ENCODE assay signal across 20 mouse cellular contexts in genomic region chr16:31184727-31185126, GRCm38 (mm10). TPM values are rescaled to one million over a fixed set of nuclear protein-coding genes. Genes with fewer than 3 reads are reported as not detected.
DNase-seq lines count a peak whose midpoint lies in the region; ATAC-seq and TF ChIP-seq lines count a peak whose summit lies in the region.
"Had no signal": no experiment of that assay in that cellular context is flagged by ENCODE, and none has a peak within 500 bp of the region (broad histone marks: within the 10 kb centered on the region; RNA-seq: fewer than 3 reads in every experiment).

No protein-coding gene starts in this region.

- no peaks in the 10 kb centered on the region for H3K36me3 ChIP-seq in midbrain, embryonic 13.5 days
- H3K36me3 ChIP-seq in midbrain, embryonic 10.5 days = no peaks in the 10 kb centered on the region
- H3K36me3 ChIP-seq in forebrain, postnatal 0 days (ENCODE audit: insufficient read depth) = no peaks in the 10 kb centered on the region
- H3K36me3 ChIP-seq: embryonic facial prominence, embryonic 12.5 days; hindbrain, embryonic 12.5 days; limb, embryonic 10.5 days; stomach, embryonic 15.5 days had no signal

- no peak for DNase-seq in layer of hippocampus, adult 2 months (ENCODE audit: low spot score in 2 of 2)
- DNase-seq in layer of hippocampus, adult 18-20 months (ENCODE audit: low spot score in 2 of 2) = no peak
- DNase-seq in midbrain, embryonic 10.5 days (ENCODE audit: low spot score) = no peak
- DNase-seq in forebrain, postnatal 0 days = no peak
- no peak for DNase-seq in urinary bladder, adult 18-20 months (ENCODE audit: low spot score in 2 of 2)
- no peak for DNase-seq in kidney, adult 8-10 months
- DNase-seq: adrenal gland, postnatal 36 days; cerebellum, adult 11 months; cerebellum, postnatal 14 days; kidney, adult 2 months; kidney, postnatal 10 days; liver; right cerebral cortex, postnatal 25 days; thymus, adult 2 months had no signal

- ATAC-seq in midbrain, embryonic 13.5 days = no peak
- ATAC-seq in forebrain, postnatal 0 days = no peak; the same call in 1 of the 2 replicates

- H3K9ac ChIP-seq in midbrain, embryonic 13.5 days (replicated peaks) = no peak overlapping the region
- no peak overlapping the region for H3K9ac ChIP-seq in forebrain, postnatal 0 days
- H3K9ac ChIP-seq: embryonic facial prominence, embryonic 12.5 days; hindbrain, embryonic 12.5 days; stomach, embryonic 15.5 days had no signal

- no peaks in the 10 kb centered on the region for H3K27me3 ChIP-seq in midbrain, embryonic 13.5 days
- H3K27me3 ChIP-seq in midbrain, embryonic 10.5 days (ENCODE audit: low read depth, poor library complexity, severe bottlenecking) = no peaks in the 10 kb centered on the region
- no peaks in the 10 kb centered on the region for H3K27me3 ChIP-seq in forebrain, postnatal 0 days (ENCODE audit: insufficient read depth, low read length)
- H3K27me3 ChIP-seq: embryonic facial prominence, embryonic 12.5 days; hindbrain, embryonic 12.5 days; stomach, embryonic 15.5 days had no signal

- peak overlapping the region; percentile 65; the same call in 1 of the 2 replicates for H3K27ac ChIP-seq in layer of hippocampus, adult 2 months
- peak overlapping the region; percentile 30; the same call in 1 of the 2 replicates for H3K27ac ChIP-seq in midbrain, embryonic 13.5 days
- no peak overlapping the region for H3K27ac ChIP-seq in midbrain, embryonic 10.5 days (replicated peaks)
- H3K27ac ChIP-seq in forebrain, postnatal 0 days (ENCODE audit: low read depth, low read length) = 0 out of 2 replicates have a peak overlapping the region, but pooled peaks have one; percentile 29
- H3K27ac ChIP-seq: embryonic facial prominence, embryonic 12.5 days; hindbrain, embryonic 12.5 days; limb, embryonic 10.5 days; macrophage had no signal

- no peak overlapping the region for H3K4me3 ChIP-seq in layer of hippocampus, adult 2 months
- no peak overlapping the region for H3K4me3 ChIP-seq in midbrain, embryonic 13.5 days (replicated peaks)
- no peak overlapping the region for H3K4me3 ChIP-seq in midbrain, embryonic 10.5 days
- H3K4me3 ChIP-seq in forebrain, postnatal 0 days (ENCODE audit: low read depth, low read length) = no peak overlapping the region
- H3K4me3 ChIP-seq: embryonic facial prominence, embryonic 12.5 days; hindbrain, embryonic 12.5 days; limb, embryonic 10.5 days; stomach, embryonic 15.5 days had no signal

- 23% methylated on average over 4 of the region's 4 CpGs for WGBS in midbrain, embryonic 13.5 days
- WGBS in midbrain, embryonic 10.5 days = 87% methylated on average over 4 of the region's 4 CpGs
- 36% methylated on average over 4 of the region's 4 CpGs for WGBS in forebrain, postnatal 0 days

- H3K4me2 ChIP-seq in midbrain, embryonic 13.5 days (replicated peaks) = no peak overlapping the region
- H3K4me2 ChIP-seq in forebrain, postnatal 0 days (ENCODE audit: low read depth) = no peak overlapping the region
- H3K4me2 ChIP-seq: embryonic facial prominence, embryonic 12.5 days; hindbrain, embryonic 12.5 days; stomach, embryonic 15.5 days had no signal

- peaks cover 35% of the 10 kb centered on the region for H3K4me1 ChIP-seq in midbrain, embryonic 13.5 days (replicated peaks)
- H3K4me1 ChIP-seq in midbrain, embryonic 10.5 days = peaks cover 24% of the 10 kb centered on the region
- peaks cover 6% of the 10 kb centered on the region; the same call in 1 of the 2 replicates for H3K4me1 ChIP-seq in forebrain, postnatal 0 days (ENCODE audit: insufficient read depth)

- H3K9me3 ChIP-seq in midbrain, embryonic 13.5 days = no peaks in the 10 kb centered on the region
- H3K9me3 ChIP-seq in midbrain, embryonic 10.5 days (replicated peaks) = no peaks in the 10 kb centered on the region
- no peaks in the 10 kb centered on the region for H3K9me3 ChIP-seq in forebrain, postnatal 0 days (ENCODE audit: low read length)
- H3K9me3 ChIP-seq: embryonic facial prominence, embryonic 12.5 days; hindbrain, embryonic 12.5 days; limb, embryonic 10.5 days; stomach, embryonic 15.5 days had no signal

- no peak for TF ChIP-seq CTCF in layer of hippocampus, adult 2 months (conservative IDR thresholded peaks at IDR 0.05)
- no peak for TF ChIP-seq CTCF in forebrain, postnatal 0 days (IDR thresholded peaks at IDR 0.05; ENCODE audit: low read depth)

RNA-seq across cellular contexts. Expression of gene Acap2, which starts 16.3 kb away (rescaled TPM):
- total RNA-seq in layer of hippocampus, adult 2 months (2021) = 100 to 1,000 TPM; 140 to 148 TPM
- 100 to 1,000 TPM; 132 to 138 TPM for total RNA-seq in layer of hippocampus, adult 18-20 months (2021)
- polyA plus RNA-seq in midbrain, embryonic 13.5 days (2015; fragmentation: Nextera tagmentation; extraction: Ambion mirVana) = 12.9 and 13.2 TPM in 2 replicates
- 16.9 and 19.2 TPM in 2 replicates for polyA plus RNA-seq in midbrain, embryonic 10.5 days (2016; fragmentation: Nextera tagmentation; extraction: Ambion mirVana)
- total RNA-seq in forebrain, postnatal 0 days (2014; rRNA removed) = 24.5 and 33.6 TPM in 2 replicates
- polyA plus RNA-seq in forebrain, postnatal 0 days (2015; fragmentation: Nextera tagmentation; extraction: Ambion mirVana) = 6.0 and 8.8 TPM in 2 replicates
